Mouse (Mus musculus): ENCODE results near the gene Mtmr3.

Mtmr3 gene

DNA sequence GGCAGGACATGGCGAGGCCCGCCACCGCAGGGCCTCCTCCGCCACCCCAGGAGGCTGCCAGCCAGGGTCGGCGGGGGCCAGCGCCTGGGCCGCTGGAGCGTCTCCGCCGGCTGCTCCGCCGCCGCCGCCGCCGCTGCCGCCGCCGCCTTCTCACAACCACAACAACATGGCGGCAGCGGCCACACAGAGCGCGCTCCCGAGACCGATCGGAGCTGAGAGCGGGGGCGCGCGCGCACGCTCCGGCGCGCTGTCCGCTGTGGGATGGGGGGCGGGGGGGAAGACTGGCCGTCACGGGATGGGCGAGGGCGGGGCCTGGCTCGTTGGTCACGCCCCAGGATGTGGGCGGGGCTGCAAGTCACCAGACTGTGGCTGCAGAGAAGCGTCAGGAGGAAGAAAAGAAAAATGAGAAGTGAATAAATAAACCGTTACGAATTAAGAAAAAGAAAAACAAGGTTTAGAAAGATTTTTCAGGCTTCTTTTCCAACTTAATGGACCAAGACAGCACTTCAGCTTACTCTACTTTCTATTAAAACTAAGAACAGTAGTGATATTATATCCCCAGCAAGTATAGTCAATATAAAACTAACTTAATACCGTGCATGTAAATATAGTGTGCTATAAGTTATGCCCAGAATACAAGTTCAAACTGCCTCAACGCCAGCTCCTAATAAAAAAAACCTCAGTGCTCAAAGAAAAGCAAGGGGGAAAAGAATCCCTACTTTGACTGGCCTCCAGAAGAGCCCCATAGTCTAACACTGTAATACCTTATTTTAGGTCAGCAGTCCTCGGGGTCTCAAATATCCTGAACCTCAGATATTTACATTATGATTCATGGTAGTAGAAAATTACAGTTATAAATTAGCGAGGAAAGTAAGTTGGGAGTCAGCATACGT lies at the start of gene Mtmr3:
TSS of gene Mtmr3 (minus strand) at position 256 of the 893 bp plus-strand sequence.
- peak; percentile 98 for DNase-seq (ENCODE audit: low read depth, low spot score)

DNA sequence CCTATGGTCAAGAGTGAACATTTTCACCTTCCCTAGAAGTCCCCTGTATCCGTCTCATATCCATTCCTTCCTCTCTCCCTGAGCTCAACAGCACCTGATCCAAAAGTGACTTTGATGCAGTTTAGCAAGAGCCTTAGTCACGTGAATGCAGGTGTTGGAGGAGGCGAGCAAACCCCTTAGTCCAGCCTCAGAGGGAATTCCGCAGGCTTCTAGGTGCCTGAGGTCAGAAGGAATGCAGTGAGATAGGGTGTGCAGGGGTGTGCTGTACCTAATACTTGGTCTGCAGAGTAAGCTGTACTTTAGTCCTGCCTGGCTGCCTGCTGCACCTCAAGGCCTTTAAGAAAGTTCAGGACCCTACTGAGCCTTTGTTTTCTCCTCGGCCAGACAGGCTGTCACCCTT lies 49.1 kb upstream of the Mtmr3 start:
- DNase-seq (ENCODE audit: low read depth, low spot score) = peak; percentile 81

DNA sequence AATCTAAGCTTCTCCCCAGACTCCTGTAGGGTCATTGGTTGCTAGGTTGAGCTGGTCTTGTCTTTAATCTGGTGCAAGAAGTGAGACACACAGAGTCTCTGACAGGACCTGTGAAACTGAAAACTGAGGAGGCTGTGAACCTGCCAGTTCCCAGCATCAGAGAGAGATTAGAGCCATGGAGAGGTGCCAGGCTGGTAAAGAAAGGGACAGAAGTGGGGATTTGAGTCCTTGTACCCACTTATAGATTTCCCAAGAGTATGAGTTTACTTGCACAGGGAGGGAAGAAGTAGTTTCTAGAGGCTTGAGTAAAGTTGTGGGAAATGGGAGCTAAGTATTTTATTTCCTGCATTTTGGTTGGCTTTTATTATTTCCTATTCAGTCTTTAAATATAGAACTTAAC lies 46.5 kb upstream of the Mtmr3 start:
- no peak for DNase-seq (ENCODE audit: low read depth, low spot score)

DNA sequence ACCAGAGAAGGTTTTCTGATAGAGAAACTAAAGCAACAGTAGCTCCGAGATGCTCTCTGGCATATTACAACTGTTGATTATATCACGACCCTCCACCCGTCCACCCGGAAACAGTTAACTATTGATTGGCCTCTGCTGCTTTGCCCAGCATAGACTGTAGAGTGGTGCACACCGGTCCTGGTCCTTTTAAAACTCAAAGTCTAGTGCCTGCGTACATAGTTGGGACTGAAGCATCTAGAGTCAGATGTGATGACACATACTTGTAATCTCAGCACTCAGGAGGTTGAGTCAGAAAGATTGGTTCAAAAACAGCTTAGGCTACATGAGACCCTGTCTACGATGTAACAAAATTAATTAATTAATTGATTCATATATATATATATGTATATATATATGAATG lies 43.6 kb upstream of the Mtmr3 start:
- DNase-seq (ENCODE audit: low read depth, low spot score) = no peak

DNA sequence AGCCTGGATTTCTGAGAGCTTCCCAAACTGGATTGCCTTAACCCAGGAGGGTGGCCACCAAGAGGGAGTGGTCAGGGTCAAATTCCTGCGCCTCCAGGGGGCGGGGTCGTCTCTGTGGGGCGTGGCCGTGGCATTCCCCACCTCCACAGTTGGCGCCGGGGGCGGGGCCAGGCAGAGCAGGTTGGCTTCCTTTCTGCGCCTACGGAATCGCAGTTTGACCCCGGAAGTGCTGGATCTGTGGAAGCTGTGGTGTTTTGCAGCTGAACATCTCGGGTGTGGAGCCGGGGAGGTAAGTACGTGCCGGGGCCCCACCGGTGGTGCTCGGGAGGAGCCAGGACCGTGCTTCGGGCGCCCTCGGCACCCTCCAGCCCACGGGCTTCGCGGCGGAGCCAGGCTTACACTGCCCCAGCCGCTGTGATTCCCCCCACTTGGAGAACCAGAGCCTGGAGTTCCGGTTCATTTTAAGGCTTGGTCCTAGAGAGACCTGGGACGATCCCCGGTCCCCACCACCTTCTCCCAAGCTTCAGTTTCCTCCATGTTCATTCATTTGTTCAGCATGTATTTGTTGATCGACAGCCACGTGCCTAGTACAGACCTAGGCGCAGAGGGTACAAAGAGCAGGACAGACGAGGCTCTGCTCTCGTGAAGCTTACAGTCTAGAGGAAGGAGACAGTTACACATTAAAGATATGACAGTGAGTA lies 43.0 kb upstream of the Mtmr3 start, which contains the start of gene Ascc2:
TSS of gene Ascc2 (plus strand) at position 214 of the 701 bp plus-strand sequence.
- DNase-seq (ENCODE audit: low read depth, low spot score) = peak; percentile 98

DNA sequence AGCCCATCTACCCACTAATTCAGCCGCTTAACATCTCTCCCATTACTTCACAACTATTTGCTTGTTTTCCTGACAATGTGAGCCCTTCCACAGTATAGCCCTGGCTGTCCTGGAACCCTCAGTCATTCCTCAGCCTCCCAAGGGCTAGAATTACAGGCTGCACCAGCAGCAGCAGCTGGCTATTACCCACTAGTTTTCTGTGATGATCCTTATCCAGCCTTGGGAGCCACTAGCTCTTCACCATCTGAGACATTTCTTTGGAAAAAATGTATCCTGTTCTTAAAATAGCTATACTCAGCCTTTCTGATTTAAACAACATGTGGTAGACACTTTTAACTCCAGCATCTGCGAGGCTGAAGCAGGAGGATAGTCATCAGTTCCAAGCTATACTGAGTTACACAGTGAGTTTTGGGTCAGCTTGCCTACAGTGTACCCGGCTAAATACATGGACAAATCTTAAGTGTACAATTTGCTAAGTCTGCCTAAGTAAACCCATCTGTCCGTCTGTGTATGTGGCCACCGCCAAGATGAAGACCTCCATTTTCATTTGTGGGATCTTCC lies 42.2 kb upstream of the Mtmr3 start:
- DNase-seq (ENCODE audit: low read depth, low spot score) = no peak

DNA sequence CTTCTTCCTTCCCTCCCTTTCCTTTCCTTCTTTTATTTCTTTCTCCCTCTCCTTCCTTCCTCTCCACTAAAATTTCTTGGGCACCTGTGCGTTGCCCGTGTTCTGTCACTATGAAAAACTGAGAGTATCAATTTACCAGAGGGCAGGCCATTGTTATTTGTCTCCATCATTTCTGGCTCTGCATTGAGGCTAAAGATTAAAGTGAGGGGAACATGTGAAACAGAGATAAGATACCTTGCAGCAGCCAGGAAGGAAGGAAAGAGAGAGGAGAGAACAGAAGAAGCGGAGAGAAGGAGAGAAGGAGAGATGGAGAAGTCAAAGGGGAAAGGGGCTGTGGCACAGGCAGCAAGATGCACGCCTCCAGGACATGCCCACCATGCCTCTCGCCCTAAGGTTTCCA lies 39.7 kb upstream of the Mtmr3 start:
- no peak for DNase-seq (ENCODE audit: low read depth, low spot score)

DNA sequence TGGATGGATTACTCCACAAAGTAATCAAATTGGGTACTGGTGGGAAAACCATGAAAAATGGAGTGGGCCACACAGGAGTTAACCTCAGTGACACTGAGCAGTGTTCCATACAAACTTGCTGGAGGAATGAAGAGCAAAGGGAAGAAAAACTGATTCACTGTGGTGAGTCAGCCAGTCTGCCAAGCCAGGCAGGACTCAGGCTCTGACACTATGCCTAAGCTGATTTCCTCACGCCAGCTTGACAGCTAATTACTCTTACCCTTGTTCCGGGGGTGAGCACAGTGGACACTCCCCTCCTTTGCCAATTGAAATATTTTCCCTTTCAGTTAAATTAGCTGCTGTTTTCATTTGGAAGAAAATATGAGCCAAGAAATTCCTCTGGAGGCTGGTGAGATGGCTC lies 38.8 kb upstream of the Mtmr3 start:
- no peak for DNase-seq (ENCODE audit: low read depth, low spot score)

DNA sequence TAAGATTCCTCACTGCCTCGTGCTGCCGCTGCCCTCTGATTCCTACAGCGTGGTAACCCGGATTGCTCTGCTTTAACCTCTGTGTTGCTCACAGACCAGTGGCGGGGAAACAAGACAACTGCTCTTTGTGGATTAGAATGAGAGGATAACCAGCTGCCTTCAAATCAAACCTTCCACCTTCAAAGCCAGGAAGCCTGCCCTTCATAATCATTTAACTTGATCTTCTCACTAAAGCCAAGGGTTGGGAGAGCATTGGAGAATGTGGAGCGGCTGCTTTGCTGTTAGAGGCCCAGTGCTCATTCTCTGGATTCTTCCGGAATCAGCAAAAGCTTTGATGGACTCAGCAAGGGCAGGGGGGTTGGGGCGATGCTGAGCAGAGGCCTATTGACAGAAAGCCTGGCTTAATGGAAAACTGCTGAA lies 35.2 kb upstream of the Mtmr3 start:
- DNase-seq (ENCODE audit: low read depth, low spot score) = peak; percentile 41

DNA sequence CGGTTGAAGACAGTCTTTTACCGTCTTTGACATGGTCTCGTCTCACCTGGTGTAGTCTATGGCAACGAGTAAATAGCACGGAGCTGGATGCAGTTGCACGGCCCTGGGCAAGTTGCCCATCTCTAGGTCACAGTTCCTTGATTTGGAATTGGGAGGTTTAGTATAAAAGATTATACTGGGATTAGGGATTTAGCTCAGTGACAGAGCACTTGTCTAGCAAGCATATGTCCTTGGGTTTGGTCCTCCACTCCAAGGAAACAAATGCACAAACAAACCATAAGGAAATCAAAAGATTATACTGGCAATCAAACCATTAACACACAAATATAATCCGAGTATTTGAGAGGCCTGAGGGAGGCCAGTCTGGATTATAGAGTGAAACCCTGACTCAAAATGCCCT lies 33.0 kb upstream of the Mtmr3 start:
- no peak for DNase-seq (ENCODE audit: low read depth, low spot score)

DNA sequence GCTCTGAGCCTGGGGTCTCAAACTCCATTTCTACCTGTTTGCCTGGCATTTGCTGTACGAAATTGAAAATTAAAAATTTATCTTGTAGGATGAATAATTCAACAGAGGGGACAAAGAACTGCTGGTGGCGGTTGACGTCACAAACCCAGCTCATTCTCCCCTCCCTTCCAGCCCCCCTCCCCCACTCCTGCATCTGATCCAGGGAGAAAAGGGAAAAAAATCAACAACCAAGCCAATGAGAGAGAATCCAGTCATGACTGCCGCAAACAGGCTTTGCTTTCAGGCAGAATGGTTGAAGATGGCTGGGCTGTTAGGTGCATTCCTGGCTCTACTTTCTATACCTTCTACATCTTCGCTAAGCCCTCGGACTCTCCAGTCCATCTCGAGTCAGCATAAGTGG lies 31.3 kb upstream of the Mtmr3 start:
- DNase-seq (ENCODE audit: low read depth, low spot score) = no peak

DNA sequence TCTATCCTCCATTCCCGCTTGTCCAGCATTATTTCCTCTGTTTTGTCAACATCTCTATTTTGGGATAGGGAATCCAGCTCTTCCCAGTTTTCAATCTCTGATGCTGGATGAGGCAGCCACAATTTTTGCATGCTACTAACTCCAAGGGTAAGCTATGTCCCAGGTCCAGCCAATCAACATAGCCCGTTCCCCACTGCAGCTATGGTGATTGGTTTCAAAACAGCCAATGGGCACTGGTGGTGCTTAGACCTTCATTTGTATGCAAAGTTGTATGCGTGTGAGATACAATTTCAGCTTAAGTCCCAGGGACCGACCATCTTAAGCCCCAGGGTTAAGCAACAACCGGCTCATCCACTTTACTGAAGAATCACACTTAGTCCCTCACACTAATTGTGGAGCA lies 28.3 kb upstream of the Mtmr3 start:
- DNase-seq (ENCODE audit: low read depth, low spot score) = peak; percentile 80

DNA sequence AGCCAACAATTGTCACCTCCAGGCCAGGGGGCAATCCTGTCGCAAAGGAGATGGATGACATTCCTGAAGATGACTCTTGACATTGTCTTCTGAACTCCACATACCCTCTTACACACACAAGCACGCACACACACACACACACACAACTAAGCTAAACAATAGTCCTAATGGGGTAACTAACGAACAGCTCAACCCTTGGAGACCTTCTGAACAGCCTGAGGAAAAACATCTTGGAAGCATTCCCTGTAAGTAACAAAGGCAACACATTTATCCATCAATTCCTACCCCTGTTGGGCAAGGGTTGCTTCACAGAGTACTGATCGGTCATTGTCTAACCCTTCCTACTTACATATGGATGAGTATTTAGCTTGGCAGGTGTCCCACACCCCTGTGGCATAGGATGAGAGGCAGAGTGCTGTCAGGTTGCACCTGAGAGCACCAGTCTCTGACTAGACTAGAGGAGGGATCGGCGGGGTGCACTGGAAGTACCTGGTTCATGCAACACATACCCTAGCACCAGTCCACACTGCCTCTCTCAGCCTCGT lies 27.9 kb upstream of the Mtmr3 start:
- DNase-seq (ENCODE audit: low read depth, low spot score) = no peak

DNA sequence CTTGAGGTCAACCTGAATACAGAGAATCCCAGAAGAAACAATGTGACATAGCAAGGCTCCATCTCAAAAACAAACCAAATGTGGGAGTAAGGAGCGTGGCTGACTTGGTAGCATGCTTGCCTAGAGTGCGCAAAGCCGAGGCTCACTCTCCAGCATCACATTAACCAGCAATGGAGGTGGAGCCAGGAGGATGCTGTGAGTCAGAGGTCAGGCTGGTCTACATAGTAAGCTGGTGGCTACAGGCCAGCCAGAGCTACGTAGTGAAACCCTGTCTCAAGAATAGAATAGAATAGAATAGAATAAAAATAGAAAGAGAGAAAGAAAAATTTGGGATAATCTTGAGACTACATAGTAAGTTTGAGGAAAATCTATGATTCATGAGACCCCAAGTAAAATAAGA lies 27.2 kb upstream of the Mtmr3 start:
- DNase-seq (ENCODE audit: low read depth, low spot score) = no peak

DNA sequence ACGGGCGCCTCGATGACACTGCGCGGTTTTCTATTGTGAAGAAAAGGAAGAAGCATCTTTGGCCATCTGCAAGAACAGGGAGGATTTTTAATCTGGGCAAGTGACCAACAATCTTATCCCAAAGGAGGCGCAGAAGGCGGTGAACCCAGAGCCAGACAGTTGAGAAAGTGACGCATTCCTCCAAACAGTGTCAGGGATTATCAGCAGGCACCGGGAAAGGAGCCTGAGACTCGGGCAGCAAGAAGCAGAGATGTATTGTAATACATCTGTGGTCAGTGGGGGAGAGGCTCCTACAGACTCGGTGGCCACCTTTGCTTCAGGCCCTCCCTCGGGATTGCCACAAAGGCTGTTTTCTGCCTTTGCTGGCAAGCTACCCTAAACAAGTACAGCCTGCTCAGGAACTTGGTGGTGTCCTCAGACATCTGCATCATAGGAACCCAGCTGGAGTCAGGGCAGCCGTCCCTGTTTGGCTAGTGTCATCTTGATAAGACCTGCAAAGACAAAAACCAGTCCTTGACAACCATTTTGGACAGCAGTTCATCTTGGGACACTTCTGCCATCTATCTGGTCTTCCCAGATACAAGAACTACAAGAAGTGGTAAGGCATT lies 25.9 kb upstream of the Mtmr3 start:
- DNase-seq (ENCODE audit: low read depth, low spot score) = no peak

DNA sequence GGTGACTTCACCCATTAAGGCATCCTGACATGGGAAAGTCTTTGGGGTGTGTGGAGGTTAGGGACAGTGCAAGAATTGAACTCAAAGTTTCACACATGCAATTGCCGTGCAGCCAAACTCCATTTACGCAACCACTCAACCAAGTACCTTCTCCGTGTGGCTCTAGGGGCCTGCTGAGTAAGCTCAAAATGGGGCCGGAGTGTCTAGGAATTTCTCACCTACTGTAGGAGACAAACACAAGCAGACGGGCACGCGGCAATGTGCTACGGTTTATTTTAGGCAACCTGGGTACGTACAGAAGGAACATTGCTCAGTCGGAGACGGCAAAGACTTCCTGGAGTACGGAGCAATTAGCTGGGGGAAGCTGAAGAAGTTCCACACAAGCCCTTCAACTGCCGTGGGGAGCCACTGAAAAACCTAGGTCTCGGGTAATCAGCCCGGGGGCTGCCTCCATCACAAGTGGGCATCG lies 25.4 kb upstream of the Mtmr3 start, which contains the start of gene Gm11032:
TSS of gene Gm11032 (plus strand) at position 51 of the 469 bp plus-strand sequence.
- no peak for DNase-seq (ENCODE audit: low read depth, low spot score)

DNA sequence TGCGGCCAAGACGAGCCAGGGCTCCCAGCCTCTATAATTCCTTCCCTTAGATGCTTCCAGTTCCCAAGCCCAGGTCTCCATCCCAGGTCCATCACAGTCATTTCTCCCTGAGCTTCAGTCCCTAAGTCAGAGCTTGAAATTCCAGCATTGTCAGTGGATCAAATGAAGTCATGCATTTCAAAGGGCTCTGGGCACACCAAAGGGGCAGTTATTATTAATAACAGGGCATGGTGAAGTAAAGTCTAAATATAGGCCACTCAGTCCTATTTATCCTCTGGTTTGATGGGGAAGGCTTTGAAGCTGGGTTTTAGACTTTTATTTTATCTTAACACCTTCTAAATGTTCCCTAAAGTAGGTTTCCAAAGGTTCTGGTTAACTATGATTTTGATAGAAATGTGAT lies 17.2 kb upstream of the Mtmr3 start:
- DNase-seq (ENCODE audit: low read depth, low spot score) = no peak

DNA sequence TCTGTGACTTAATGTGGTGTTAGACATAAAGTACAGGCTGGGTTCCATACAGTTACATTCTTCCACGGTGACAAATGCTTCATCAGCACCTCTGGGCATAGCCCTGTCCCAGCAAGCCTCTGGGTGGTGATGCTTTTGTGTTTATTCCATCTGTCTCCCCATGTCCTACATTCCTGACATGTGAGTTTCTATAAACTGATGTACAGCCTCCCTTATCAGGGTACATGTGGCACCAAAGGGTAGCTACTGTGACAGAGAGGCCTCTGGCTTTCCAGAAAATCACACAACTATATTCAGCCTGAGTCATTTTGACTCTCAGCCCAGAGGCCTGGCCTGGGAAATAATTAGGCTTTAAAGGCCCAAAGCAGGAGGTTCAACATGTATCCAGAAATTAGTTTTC lies 11.9 kb upstream of the Mtmr3 start:
- DNase-seq (ENCODE audit: low read depth, low spot score) = no peak

DNA sequence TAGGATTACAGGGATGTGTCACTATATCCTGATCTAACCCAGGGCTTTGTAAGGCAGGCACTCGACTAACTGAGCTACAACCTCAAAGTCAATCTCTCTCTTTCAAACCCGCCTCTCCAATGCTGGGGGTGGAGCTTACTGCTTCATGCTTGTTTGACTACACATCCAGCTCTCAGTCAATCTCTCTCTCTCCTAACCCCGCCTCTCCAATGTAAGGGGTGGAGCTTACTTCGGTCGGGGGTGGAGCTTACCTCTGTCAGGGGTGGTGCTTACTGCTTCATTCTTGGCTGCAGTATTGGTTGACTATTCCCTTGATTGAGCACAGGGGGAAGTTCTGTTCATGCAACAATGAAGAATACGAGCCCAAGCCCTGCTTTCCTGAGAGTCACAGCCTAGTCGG lies 10.8 kb upstream of the Mtmr3 start:
- peak; percentile 97 for DNase-seq (ENCODE audit: low read depth, low spot score)

DNA sequence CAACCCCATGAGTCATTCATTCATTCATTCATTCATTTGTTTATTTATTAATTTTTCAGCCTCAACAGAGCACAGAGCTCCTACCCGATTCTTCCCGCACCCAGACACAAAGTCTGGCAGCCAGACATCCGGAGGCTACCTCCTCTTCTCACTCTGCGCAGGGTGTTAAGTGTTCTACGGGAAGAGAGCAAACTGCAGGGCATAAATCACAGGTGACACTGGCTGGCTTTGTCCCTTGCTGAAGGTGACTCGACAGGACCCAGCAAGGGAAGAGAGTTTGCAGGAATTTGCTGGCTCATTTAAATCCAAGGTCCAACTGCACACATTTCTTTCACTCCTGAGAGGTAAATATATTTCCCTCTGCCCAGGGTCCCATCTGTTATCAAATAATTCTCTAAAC lies 9.8 kb upstream of the Mtmr3 start:
- DNase-seq (ENCODE audit: low read depth, low spot score) = peak; percentile 24

DNA sequence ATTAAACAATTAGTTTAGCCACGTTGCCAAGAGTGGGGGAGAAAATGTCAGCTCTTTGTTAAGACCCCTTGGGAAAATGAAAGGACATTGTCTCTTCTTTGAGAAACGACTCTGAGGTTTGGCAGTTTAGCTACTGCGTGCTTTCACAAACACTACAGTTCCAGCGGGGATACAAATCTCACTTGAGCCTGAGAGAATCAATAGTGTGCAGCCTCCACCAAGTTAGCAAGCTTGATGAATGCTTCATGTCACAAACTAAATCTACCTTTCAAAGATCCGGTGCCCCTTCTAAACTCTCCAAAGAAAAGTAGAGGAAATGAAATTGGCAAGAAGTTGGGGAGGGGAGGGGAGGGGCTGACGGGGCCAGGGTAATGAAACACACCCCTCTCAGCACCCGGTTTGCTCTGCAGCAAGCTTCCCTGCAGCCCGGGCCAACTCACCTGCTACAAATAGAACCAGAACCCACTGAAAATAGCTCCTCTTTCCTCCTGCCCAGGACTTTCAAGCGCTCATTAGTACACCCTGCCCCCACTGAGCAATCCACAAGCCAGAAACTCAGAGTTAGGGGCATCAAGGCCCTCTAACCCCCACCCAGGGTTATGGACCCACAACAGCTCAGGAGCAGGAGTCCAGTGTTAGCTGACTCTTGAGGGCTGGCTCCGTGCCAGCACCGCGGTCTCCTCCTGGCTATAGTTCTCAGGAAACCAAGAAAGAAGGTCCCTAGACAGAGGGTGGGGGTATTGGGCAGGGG lies 8.2 kb upstream of the Mtmr3 start:
- DNase-seq (ENCODE audit: low read depth, low spot score) = peak; percentile 15
